Mouse (Mus musculus) midbrain, embryonic 16.5 days (tissue): ENCODE measurements around the gene Zfp207. TPM values are rescaled to one million over a fixed set of nuclear protein-coding genes. Genes with fewer than 3 reads are reported as not detected.
"Not testable (repeated sequence)": the region's sequence is repeated elsewhere in the genome, so short reads cannot be mapped to it uniquely, and the experiment has no call there.

Source experiments
- ATAC-seq: fragments of 200-750 bp; cut with Nextera tagmentation; 2 replicates; pipeline ENCODE4 v1.8.0; 2017; ENCODE audit warnings: moderate TSS enrichment
- H3K27ac ChIP-seq: fragments of 300-500 bp; sonication (generic); 2 replicates; pipeline ENCODE4 v1.5.1; 2014; ENCODE audit warnings: mild to moderate bottlenecking, low read length, mixed read lengths
- H3K27me3 ChIP-seq: fragments of 300-500 bp; sonication (generic); 2 replicates; pipeline ENCODE4 v1.6.1; 2014; ENCODE audit warnings: low read depth, low read length, mixed read lengths; ENCODE audit not compliant: control insufficient read depth, insufficient read depth
- H3K36me3 ChIP-seq: fragments of 300-500 bp; sonication (generic); 2 replicates; pipeline ENCODE4 v1.6.1; 2014; ENCODE audit warnings: mild to moderate bottlenecking, low read length, moderate library complexity, mixed read lengths; ENCODE audit not compliant: control insufficient read depth, insufficient read depth
- H3K4me1 ChIP-seq: fragments of 300-500 bp; sonication (generic); 2 replicates; pipeline ENCODE4 v1.6.1; 2014; ENCODE audit warnings: mild to moderate bottlenecking, low read length, mixed read lengths; ENCODE audit not compliant: control insufficient read depth, insufficient read depth
- H3K4me2 ChIP-seq: fragments of 300-500 bp; sonication (generic); 2 replicates; pipeline ENCODE4 v1.6.1; 2014; ENCODE audit warnings: mild to moderate bottlenecking, low read length, mixed read lengths
- H3K4me3 ChIP-seq: fragments of 300-500 bp; sonication (generic); 2 replicates; pipeline ENCODE4 v1.5.1; 2014; ENCODE audit warnings: low read depth, mild to moderate bottlenecking, low read length, moderate library complexity, mixed read lengths
- H3K9ac ChIP-seq: fragments of 300-500 bp; sonication (generic); 2 replicates; pipeline ENCODE4 v1.6.1; 2014; ENCODE audit warnings: low read depth, low read length, mixed read lengths
- H3K9me3 ChIP-seq: fragments of 300-500 bp; sonication (generic); replicated peaks from 2 replicates; pipeline ENCODE4 v1.6.1; 2014; ENCODE audit warnings: mild to moderate bottlenecking, low read length, mixed read lengths; ENCODE audit not compliant: control insufficient read depth, poor library complexity, severe bottlenecking
- WGBS: fragments of 180-500 bp; shearing (Covaris S2); extraction: QIAGEN DNeasy Blood & Tissue Kit; methylation state at CpG from one replicate; pipeline ENCODE4 v1.1.7; 2014; 5-methylcytosine and 5-hydroxymethylcytosine counted together
- polyA plus RNA-seq: library from polyadenylated mRNA; unstranded; fragments of >200 nt; fragmentation: Nextera tagmentation; extraction: Ambion mirVana; gene quantifications from 2 replicates; pipeline ENCODE4 v1.2.1, GENCODE M21; 2015

The Zfp207 gene
- polyA plus RNA-seq, 1 experiment from 2014 or later = 190 TPM

DNA sequence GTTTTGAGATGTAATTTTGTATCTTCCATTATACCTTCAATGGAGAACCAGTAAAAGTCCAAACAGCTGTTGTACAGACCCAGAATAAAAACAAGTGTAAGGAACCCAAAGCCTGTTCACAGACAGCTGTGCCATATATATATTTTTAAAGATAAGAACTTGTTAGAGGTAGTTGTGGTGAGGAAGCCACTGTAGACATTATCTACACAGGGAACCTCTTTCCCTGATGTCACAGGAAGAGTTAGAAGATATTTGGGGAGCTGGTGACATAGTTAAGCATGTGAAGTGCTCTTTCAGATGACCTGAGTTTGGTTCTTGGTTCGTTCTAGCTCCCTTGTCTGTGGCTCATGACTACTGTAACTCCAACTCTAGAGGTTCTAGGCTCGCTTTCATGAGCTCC lies 41.6 kb downstream of the Zfp207 start:
- 80% methylated on average over 2 of the region's 2 CpGs for WGBS
- H3K27ac ChIP-seq = no peak overlapping the region
- H3K4me3 ChIP-seq = no peak overlapping the region
- no peak overlapping the region for H3K9ac ChIP-seq
- no peak overlapping the region for H3K4me2 ChIP-seq
- ATAC-seq = no peak
- H3K36me3 ChIP-seq = no peaks in the 10 kb centered on the region
- H3K4me1 ChIP-seq = peaks cover 9% of the 10 kb centered on the region
- H3K27me3 ChIP-seq = no peaks in the 10 kb centered on the region
- H3K9me3 ChIP-seq = no peaks in the 10 kb centered on the region

GRCm38 (mm10) chr11:80425247-80425778 lies 42.2 kb downstream of the Zfp207 start:
- H3K9ac ChIP-seq = no peak overlapping the region
- H3K4me2 ChIP-seq = no peak overlapping the region
- H3K4me3 ChIP-seq = no peak overlapping the region
- no peak overlapping the region for H3K27ac ChIP-seq
- H3K4me1 ChIP-seq = peaks cover 13% of the 10 kb centered on the region
- no peak for ATAC-seq
- WGBS = 59% methylated on average over 5 of the region's 5 CpGs
- H3K27me3 ChIP-seq = no peaks in the 10 kb centered on the region
- H3K9me3 ChIP-seq = no peaks in the 10 kb centered on the region
- no peaks in the 10 kb centered on the region for H3K36me3 ChIP-seq

DNA sequence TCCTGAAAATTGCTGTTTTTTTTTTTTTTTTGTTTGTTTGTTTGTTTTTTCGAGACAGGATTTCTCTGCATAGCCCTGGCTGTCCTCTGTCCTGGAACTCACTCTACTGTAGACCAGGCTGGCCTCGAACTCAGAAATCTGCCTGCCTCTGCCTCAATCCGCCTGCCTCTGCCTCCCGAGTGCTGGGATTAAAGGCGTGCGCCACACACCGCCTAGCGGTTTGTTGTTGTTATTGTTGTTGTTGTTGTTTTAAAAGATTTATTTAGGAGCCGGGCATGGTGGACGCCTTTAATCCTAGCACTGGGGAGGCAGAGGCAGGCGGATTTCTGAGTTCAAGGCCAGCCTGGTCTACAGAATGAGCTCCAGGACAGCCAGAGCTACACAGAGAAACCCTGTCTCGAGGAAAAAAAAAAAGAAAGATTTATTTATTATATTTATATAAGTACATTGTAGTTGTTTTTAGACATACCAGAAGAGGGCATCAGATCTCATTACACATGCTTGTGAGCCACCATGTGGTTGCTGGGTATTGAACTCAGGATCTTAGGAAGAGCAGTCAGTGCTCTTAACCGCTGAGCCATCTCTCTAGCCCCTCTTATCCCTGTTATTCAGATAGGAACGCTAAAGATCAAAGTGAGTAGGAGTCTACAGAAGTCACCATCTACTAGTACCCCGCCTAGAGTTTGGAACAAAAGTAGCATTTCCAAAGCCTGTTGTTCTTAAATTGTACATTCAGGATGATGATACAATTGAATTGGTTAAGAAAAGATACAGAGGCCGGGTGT lies 43.1 kb downstream of the Zfp207 start:
- peaks cover 15% of the 10 kb centered on the region for H3K4me1 ChIP-seq
- H3K36me3 ChIP-seq, H3K9ac ChIP-seq, H3K4me2 ChIP-seq, H3K27me3 ChIP-seq, H3K27ac ChIP-seq, ATAC-seq, H3K9me3 ChIP-seq, H3K4me3 ChIP-seq: not testable (repeated sequence)
- 87% methylated on average over 16 of the region's 16 CpGs for WGBS

GRCm38 (mm10) chr11:80428381-80429008 lies 45.4 kb downstream of the Zfp207 start, which contains the start of gene Psmd11:
Gene Psmd11 (plus strand): TSS chr11:80428615.
- no peaks in the 10 kb centered on the region for H3K9me3 ChIP-seq
- WGBS = under 1% methylated on average over 36 of the region's 58 CpGs
- no peaks in the 10 kb centered on the region for H3K27me3 ChIP-seq
- ATAC-seq = peak; percentile 100
- peaks cover 15% of the 10 kb centered on the region for H3K4me1 ChIP-seq
- H3K9ac ChIP-seq = peak within 1 kb of the TSS; percentile 92
- H3K4me3 ChIP-seq = peak within 1 kb of the TSS; percentile 98
- H3K36me3 ChIP-seq = peaks cover 10% of the 10 kb centered on the region
- H3K27ac ChIP-seq = peak within 1 kb of the TSS; percentile 92
- peak within 1 kb of the TSS; percentile 95 for H3K4me2 ChIP-seq

DNA sequence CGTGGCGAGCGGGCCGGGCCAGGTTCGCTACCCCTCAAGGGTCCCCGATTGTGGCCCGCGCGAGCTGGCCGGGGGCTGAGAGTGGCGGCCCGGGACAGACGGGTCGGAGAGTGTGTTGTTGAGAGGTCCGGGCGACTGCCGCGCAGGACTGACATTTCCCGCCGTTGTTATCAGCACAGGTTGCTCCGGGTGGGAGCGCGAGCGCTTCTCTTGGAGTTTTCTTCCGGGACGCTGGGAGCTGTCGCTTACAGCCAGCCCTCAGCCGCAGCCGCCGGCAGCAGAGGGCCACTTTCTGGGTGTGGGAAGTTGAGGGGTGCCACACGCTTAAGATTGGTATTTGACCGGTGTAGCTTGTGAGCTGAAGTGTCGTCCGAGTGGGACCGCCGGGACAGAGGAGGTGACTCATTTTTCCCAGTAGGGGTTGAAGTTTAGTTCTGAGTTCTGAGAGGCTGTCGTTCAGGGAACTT lies 46.0 kb downstream of the Zfp207 start:
- peak overlapping the region; percentile 98 for H3K4me3 ChIP-seq
- H3K9me3 ChIP-seq = no peaks in the 10 kb centered on the region
- H3K36me3 ChIP-seq = peaks cover 10% of the 10 kb centered on the region
- H3K9ac ChIP-seq = peak overlapping the region; percentile 92
- peaks cover 15% of the 10 kb centered on the region for H3K4me1 ChIP-seq
- ATAC-seq = peak; percentile 16
- peak overlapping the region; percentile 92 for H3K27ac ChIP-seq
- 1% methylated on average over 34 of the region's 37 CpGs for WGBS
- peak overlapping the region; percentile 95 for H3K4me2 ChIP-seq
- H3K27me3 ChIP-seq = no peaks in the 10 kb centered on the region

- Histone ChIP-seq H3K4me2 (peak overlapping the region; percentile 95), H3K4me3 (peak overlapping the region; percentile 98), H3K36me3 (peaks cover 10% of the 10 kb centered on the region), H3K27ac (no peak overlapping the region), H3K9ac (peak overlapping the region; percentile 92), H3K27me3 (no peaks in the 10 kb centered on the region), H3K4me1 (peaks cover 15% of the 10 kb centered on the region), H3K9me3 (no peaks in the 10 kb centered on the region)
- WGBS = 57% methylated on average over 14 of the region's 14 CpGs
- ATAC-seq = no peak
Observed at GRCm38 (mm10) chr11:80429500-80430166, 46.6 kb downstream of the Zfp207 start.

- H3K27ac ChIP-seq = no peak overlapping the region
- no peaks in the 10 kb centered on the region for H3K9me3 ChIP-seq
- peaks cover 15% of the 10 kb centered on the region for H3K4me1 ChIP-seq
- no peak for ATAC-seq
- 95% methylated on average over 3 of the region's 3 CpGs for WGBS
- no peak overlapping the region for H3K9ac ChIP-seq
- no peaks in the 10 kb centered on the region for H3K27me3 ChIP-seq
- no peak overlapping the region for H3K4me2 ChIP-seq
- no peak overlapping the region for H3K4me3 ChIP-seq
- H3K36me3 ChIP-seq = peaks cover 10% of the 10 kb centered on the region
Observed at GRCm38 (mm10) chr11:80430366-80430910, 47.4 kb downstream of the Zfp207 start.

DNA sequence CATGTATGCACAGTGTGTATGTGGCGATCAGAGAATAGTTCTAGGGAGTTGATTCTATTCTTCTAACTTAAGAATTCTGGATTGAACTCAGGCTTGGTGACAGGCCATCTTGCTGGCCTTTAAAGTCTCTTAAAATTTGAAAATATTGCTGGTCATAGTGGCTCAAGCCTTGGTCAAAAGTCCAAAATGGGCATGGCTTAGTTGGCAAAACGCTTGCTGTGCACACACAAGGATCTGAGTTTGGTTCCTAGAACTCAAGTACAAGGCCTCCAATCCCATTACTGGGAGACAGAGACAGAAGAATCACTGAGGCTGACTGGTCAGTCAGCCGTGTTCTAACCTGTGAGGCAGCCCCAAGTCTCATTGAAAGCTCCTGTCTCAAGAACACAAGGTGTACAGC lies 63.8 kb downstream of the Zfp207 start:
- H3K4me3 ChIP-seq = no peak overlapping the region
- H3K36me3 ChIP-seq = peaks cover 11% of the 10 kb centered on the region; the same call in 1 of the 2 replicates
- ATAC-seq = no peak
- no peak overlapping the region for H3K4me2 ChIP-seq
- H3K9me3 ChIP-seq = no peaks in the 10 kb centered on the region
- H3K4me1 ChIP-seq = no peaks in the 10 kb centered on the region
- H3K27ac ChIP-seq = no peak overlapping the region
- 95% methylated on average over 3 of the region's 3 CpGs for WGBS
- no peak overlapping the region for H3K9ac ChIP-seq
- no peaks in the 10 kb centered on the region for H3K27me3 ChIP-seq
